Mouse (Mus musculus): Measurements from ENCODE around the gene Btbd18.

Btbd18 gene

DNA sequence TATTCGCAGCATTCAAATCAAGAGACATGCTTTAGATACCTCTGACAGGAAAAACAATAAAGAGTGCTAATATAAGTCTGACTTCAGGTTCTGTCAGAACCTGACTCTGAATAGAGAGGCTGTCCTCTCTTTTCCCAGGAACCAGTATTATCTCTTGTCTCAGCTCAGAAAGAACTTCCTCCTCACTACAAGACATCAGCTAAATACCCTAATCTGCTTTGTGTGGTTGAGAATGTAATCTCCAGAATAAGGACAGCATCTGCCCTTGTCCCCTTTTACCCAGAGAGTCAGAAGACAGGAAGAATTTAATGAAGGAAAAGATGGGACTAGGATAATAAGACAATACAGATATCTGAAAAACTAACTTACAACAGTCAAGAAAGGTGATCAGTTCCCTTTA, 44.6 kb downstream of the Btbd18 start:
- no peak for DNase-seq (ENCODE audit: low read depth, low spot score)

DNA sequence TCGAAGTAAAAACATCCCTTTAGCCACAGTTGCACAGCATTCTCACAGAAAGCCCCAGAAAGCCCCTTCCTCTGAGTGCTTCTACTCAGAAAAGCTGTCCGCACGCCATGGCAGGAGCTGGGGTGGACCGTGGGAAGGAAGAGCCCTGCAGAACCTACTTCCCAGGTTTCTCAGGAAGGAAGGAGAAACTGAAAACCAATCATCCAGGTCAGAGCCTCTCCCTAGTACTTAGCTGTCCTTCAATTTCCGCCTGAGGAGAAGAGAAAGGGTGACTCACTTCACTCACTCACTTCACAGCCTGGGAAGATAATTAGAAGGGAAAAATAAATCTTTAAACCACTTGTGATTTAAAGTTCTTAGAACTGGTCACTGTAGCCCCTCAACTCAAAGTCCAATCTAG, 45.5 kb downstream of the Btbd18 start:
- no peak for DNase-seq (ENCODE audit: low read depth, low spot score)

DNA sequence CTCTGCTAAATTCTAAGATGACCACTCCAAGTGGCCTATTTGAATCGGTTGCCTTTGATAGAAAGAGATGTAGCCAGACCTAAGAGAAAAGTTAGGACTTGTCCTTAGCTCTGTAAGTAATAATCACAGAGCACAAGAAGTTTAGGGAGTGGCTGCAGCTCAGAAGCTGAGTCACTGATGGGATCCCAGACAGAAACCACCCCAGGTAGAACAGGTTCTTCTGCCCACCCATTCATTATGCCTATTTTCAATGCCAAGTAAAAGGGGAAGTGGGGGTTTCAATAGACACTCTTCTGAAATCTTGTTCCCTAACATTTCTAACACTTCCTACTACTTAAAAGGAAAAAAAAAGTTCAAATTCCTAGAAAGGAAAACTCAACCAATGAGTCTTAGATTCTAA, 46.4 kb downstream of the Btbd18 start:
- no peak for DNase-seq (ENCODE audit: low read depth, low spot score)

DNA sequence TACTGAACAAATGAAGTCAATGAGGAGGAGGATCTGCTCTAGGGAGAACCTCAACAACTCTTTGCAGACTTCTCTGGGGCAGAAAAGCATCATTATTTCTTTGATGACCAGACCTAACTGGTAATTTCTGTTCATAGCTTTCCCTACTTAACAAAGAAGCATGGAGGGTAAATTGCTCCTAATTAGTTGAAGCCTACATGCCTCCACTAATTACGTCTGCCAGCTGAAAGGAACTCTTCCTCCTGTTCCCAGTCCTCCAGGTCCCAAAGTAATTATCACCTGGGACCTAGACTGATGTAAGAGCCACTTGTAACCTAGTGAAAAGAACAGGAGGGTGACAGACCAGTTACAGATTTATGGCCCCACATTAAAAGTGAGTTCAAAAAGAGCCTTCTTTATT, 48.6 kb downstream of the Btbd18 start:
- DNase-seq (ENCODE audit: low read depth, low spot score) = peak; percentile 16

DNA sequence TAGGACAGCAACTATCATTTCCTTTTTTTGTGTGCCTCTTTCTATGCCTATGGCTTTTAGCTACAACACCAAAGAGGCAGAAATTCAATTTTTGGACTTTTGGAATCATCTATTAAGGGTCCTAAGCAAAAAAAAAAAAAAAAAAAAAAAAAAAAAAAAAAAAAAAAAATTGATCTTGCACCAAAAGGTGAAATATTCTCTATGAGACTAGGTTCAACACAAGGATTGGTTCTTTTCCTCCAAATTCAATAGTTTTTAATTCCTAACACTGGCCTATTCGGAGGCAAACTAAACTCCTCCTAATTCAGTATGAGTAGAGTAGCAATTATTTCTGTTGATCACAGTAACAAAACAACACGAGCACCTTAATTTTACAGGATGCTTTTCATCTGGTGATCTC, 53.0 kb downstream of the Btbd18 start:
- no peak for DNase-seq (ENCODE audit: low read depth, low spot score)

DNA sequence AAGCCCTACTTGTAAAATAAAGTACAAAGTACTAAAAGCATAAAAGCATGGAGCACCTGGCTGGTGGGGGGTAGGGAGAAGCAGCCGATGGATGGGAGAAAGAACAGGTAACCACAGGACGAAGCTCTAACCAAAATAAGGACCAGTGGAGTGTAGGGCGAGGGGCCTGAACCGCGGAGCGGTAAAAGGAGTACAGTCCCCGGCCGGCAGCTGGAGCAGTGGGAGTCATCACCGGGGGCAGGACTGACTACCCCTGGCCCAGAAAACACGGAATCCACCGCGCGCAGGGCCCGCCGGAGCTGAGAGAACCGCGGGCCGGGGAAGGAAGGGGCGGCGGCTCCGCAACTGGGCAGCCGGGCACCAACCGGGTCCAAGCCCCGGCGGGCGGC, 55.5 kb downstream of the Btbd18 start:
- no peak for DNase-seq (ENCODE audit: low read depth, low spot score)

DNA sequence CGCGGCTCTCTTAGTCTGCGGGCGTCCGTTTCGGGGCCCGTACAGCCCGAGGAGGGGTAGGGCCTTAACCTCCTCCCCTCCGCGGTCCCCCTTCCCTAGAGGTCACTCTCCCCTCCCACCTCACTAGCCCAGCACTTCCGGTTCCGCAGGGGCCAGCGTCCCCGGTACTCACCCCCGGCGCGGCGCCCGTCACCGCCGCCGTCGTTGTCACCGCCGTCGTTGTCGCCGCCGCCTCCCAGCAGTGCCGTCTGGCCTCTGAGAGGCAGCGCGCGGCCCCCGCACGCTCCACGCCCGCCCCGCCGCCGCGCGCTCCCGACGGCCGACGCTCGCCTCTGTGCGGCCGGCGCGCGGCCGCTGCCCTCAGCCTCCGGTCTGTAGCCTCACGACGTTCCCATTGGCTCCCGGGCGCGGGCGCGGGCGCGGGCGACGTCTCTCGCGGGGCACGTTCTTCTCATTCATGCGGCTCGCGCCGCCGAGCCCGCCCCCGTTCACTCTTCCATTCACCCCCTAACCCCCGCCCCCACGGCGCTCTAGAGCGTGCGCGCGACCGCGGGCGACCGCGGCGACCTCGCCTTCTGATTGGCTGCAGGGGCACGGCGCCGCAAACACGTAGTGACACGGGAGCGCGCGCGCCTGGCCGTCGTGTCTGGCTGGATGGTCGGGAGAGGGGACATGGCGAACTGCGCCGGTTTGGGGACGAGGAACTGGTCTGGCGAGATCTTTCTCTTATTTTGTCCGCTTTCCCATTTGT, 56.1 kb downstream of the Btbd18 start, which contains the start of gene Zdhhc5:
TSS of gene Zdhhc5 (minus strand) at position 370 of the 751 bp plus-strand sequence.
- DNase-seq (ENCODE audit: low read depth, low spot score) = peak; percentile 99

DNA sequence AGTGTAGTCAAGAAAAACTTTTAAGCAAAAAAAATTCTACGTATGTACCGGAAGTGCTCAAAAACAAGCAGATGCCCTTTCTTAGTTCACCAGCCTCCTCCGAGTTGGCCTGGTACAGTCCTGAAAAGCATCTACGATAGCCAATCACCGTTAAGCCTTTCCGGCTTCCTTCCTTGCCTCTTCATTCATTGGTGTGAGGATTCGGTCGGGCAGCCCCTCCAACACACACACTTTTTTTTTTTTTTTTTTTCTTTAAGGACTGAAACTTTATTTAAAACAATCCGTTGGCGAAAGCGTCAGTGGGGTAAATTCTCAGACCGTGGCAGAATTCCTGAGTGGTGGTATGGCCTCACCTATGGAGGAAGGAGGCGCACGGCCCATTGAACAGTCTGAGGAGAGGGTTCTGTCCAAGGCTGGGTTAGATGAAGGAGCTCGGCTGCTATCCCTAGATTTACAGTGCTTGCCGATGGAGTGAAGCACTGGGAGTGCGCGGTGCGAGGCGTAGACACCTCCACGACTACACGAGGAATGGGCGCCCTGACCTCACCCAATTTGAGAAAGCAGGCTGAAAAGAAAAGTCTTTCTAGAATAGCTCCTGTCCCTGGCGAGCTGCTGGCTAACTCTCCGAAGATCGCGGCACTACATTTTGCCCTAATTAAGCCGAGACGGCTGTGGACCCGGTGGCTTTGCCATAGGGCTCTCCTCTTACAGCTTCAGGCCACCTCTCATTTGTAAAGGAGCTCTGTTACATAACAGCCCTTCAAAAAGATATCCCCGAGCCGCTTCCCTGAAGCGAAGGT, 56.9 kb downstream of the Btbd18 start:
- DNase-seq (ENCODE audit: low read depth, low spot score) = peak; percentile 100

DNA sequence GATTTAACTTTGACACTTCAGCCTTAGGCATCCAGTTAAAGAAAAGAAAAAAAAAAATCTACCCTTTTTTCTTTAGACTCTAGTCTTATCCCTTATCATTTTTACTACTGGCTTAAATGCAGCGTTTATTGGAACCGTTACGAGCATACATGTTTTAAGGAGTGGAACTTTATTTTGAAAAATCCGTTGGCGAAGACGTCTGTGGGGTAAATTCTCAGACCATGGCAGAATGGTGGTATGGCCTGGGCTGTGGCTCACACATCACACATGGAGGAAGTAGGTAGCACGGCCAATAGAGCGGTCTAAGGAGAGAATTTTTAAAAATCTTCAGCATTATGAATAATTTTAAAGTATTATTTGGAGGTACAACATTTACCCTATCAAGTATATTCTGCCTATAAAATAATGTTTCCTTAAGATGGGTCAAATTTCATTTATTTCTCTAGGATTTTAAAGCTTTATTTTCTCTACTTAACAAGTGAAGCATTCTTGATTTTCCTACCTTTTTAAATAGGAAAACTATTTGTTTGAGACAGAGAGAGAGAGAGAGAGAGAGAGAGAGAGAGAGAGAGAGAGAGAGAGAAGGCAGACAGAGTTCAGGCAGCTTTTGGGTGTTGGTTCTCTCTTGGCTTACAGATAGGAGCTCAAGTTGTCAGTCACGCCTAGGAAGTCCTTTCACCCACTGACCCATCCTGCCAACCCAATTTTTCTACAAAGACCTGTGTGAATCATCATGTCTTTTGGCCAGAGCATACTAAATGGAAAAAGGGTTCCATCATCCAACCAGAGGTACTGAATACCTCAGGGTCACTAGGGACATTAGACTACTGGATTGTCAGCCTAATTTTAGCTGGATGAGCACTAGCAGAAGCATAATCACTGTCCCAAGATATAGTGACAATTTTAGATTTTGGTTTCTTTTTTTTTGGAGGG, 57.8 kb downstream of the Btbd18 start:
- DNase-seq (ENCODE audit: low read depth, low spot score) = no peak

DNA sequence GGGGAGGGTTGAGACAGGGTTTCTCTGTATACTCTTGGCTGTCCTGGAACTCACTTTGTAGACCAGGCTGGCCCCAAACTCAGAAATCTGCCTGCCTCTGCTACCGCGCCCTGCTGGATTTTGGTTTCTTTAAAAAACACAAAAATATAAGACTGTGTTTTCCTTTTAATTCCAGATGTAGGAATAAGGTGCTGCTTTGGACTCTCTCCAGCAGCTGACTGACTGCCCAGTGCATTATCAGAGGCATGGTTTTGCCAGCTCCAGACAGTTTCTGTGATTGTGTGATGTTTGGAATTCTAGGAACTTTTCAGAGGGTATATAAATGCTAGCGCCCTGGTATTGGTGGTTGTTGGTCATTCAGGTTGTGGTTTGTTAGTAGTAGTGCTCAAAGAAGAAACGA, 58.5 kb downstream of the Btbd18 start:
- no peak for DNase-seq (ENCODE audit: low read depth, low spot score)
